Mouse (Mus musculus) layer of hippocampus, adult 2 months (tissue): Measurements from ENCODE around the gene Kctd20. TPM values are rescaled to one million over a fixed set of nuclear protein-coding genes. Genes with fewer than 3 reads are reported as not detected.

Experiments
- DNase-seq, 2 experiments: peaks; one replicate each; pipeline ENCODE4 v3.0.0; 2022; ENCODE audit warnings: low spot score in 2 of 2
- H3K27ac ChIP-seq: fragments of 200-600 bp; 2 replicates; pipeline ENCODE4 v1.8.1; 2022
- H3K4me3 ChIP-seq: fragments of 200-600 bp; 2 replicates; pipeline ENCODE4 v1.8.1; 2022; ENCODE audit warnings: mild to moderate bottlenecking
- CTCF ChIP-seq: fragments of 200-600 bp; conservative IDR thresholded peaks from 2 replicates; pipeline ENCODE4 v1.8.1; 2022; ENCODE audit warnings: antibody characterized with exemption, mild to moderate bottlenecking, moderate library complexity
- total RNA-seq, 2 experiments: library from RNA; stranded (reverse); gene quantifications; 2 replicates each; pipeline ENCODE4 v1.2.3; 2021

Kctd20 gene
- total RNA-seq, 2 experiments from 2014 or later = 58.7 to 64.4 TPM

DNA sequence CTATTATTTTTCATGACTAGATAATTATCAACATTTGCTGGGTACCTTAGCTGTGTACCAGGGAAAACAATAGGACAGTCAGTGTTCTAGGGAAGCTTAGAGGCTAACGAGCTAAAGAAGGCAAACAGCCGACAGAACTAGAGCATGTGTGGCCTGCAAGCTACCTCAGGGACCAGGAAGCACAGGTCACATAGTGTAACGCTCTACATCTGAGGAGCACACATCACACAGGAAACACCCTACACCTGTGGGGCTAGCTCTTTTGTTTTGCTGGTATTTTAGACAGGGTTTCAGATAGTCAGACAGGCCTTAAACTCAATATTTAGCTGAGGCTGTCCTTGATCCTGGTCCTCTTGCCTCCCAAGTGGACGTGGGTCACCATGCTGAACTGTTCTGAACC is 42.9 kb downstream of the Kctd20 start:
- no peak overlapping the region for H3K27ac ChIP-seq
- DNase-seq = no peak
- no peak for TF ChIP-seq CTCF
- H3K4me3 ChIP-seq = no peak overlapping the region

- H3K27ac ChIP-seq = no peak overlapping the region
- no peak overlapping the region for H3K4me3 ChIP-seq
- TF ChIP-seq CTCF = no peak
- DNase-seq = no peak
Measured at GRCm38 (mm10) chr17:29000465-29000864, 48.7 kb downstream of the Kctd20 start.

DNA sequence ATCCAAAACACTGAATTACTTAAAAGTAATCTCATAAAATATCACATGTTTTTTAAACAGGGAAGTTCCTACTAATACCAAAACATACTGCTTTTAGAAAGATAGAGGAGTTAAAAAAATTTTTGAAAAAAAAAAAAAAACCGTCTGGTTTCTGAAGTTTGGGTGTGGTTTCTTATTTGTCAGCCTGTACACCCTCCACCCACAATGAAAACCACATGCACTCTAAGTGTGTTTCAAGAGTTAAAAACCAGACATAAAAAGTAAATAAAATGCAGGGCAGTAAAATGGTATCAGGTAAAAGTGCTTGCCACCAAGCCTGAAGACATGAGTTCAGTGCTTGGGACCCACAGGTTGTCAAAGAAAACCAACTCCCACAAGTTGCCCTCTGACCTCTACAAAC is 52.0 kb downstream of the Kctd20 start:
- TF ChIP-seq CTCF = no peak
- H3K27ac ChIP-seq = no peak overlapping the region
- DNase-seq = no peak
- H3K4me3 ChIP-seq = no peak overlapping the region

DNA sequence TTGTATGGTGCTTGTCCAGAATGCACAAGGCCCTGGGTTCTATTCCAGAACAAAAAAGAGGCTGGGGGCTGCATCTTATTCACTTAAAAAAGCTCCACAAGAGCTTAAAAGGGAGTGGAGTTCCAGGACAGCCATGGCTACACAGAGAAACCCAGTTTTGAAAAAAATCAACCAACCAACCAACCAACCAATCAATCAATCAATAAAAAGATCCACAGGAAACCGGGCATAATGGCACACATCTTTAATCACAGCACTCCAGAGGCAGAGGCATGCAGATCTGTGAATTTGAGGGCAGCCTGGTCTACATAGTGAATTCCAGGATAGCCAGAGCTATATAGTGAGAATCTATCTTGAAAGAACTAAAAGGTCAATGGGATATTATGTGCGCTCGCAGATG is 53.3 kb downstream of the Kctd20 start:
- H3K27ac ChIP-seq = no peak overlapping the region
- no peak for DNase-seq
- no peak overlapping the region for H3K4me3 ChIP-seq
- no peak for TF ChIP-seq CTCF

DNA sequence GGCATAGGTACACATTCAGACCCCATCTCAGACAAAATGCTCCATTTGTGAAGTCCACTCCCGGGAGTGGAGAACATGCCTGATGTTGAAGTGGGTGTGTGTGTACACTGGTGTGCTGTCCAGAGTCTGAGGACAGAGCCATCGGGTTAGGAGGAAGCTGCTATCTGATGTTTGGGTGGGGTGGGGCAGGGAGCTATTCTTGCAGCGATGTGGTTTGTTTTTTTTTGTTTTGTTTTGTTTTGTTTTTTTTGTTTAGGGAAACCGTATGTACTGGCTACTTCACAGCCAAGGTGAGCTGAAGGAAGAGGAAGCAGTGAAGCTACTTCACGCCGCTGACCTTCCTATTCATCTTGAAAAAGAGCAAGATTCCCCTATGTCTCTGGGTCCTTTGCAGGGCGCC is 55.1 kb downstream of the Kctd20 start:
- TF ChIP-seq CTCF = no peak

GRCm38 (mm10) chr17:29007243-29007640 is 55.5 kb downstream of the Kctd20 start:
- no peak for TF ChIP-seq CTCF
- Histone ChIP-seq H3K27ac (peak overlapping the region; percentile 97), H3K4me3 (peak overlapping the region; percentile 77)
- peak in 1 of 2 experiments; percentile 9 for DNase-seq

More for the DNA sequence above, 55.1 kb downstream of the Kctd20 start:
- H3K27ac ChIP-seq = peak overlapping the region; percentile 97; the same call in 1 of the 2 replicates
- DNase-seq = no peak
- H3K4me3 ChIP-seq = peak overlapping the region; percentile 77

- H3K27ac ChIP-seq = peak within 1 kb of the TSS; percentile 97
- TF ChIP-seq CTCF = no peak
- peak; percentile 89 to 92 for DNase-seq
Measured at GRCm38 (mm10) chr17:29007641-29008325, 56.0 kb downstream of the Kctd20 start, which contains the start of gene Stk38. Gene Stk38, minus strand, starts transcription at chr17:29007995.

DNA sequence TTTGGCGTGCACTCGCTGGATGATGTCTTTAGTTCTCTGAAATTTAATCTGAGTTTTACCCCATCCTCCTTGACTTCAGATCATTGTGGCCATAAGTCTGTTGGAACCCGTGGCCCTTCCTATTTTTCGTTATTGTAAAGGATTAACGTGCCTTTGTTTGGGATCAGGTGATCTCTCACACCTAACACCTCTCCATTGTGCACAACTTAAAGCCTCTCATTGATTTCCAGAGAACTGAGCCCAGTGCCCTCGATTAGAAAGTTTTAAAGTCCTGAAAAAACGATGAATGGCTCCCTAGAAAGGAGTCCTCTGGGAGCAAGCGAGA is 56.5 kb downstream of the Kctd20 start:
- no peak for DNase-seq
- no peak for TF ChIP-seq CTCF
- Histone ChIP-seq H3K4me3 (peak overlapping the region; percentile 77), H3K27ac (peak overlapping the region; percentile 97)

More at GRCm38 (mm10) chr17:29007641-29008325, 56.0 kb downstream of the Kctd20 start, which contains the start of gene Stk38:
- peak within 1 kb of the TSS; percentile 77 for H3K4me3 ChIP-seq

DNA sequence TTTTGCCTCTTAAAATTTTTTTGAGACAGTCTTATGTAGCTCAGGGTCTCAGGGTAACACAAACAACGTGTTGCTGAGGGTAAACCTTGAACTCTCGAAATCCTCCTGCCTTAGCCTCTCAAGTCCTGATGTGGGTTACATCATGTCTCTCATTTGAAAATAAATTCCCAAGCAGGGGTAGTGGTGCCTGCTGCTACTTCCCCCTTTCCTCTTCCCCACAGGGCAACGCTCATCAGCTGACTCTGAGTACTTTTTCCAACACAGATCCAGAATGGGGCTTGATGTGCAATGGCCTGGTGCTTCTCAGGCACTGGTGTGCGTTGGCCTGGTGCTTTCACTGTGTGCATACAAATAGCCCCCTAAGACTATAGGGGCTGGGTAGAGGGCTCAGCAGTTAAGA is 57.4 kb downstream of the Kctd20 start:
- Histone ChIP-seq H3K27ac (no peak overlapping the region), H3K4me3 (no peak overlapping the region)
- DNase-seq = no peak
- TF ChIP-seq CTCF = no peak

- TF ChIP-seq CTCF = no peak
- H3K27ac ChIP-seq = no peak overlapping the region
- no peak overlapping the region for H3K4me3 ChIP-seq
- no peak for DNase-seq
Measured at GRCm38 (mm10) chr17:29014235-29014634, 62.5 kb downstream of the Kctd20 start.

DNA sequence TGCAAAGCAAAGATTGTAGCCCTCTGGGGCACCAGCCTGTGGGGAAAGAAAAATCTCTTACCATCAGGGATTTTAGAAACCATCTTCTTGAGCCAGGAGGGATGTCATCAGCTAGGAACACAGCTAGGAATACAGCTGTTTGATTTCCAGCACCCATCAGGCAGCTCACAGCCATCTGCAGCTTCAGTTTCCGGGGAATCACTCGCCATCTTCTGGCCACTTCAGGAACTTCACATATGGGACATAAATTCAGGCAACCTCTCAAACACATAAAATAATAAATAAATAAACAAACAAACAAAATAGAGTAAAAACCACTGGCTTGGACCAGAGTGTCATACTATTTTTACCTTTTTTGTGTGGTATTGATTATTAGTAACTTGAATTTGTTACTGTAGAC is 63.9 kb downstream of the Kctd20 start:
- no peak overlapping the region for H3K4me3 ChIP-seq
- peak in 1 of 2 experiments; percentile 29 for DNase-seq
- H3K27ac ChIP-seq = no peak overlapping the region
- peak; percentile 79 for TF ChIP-seq CTCF

DNA sequence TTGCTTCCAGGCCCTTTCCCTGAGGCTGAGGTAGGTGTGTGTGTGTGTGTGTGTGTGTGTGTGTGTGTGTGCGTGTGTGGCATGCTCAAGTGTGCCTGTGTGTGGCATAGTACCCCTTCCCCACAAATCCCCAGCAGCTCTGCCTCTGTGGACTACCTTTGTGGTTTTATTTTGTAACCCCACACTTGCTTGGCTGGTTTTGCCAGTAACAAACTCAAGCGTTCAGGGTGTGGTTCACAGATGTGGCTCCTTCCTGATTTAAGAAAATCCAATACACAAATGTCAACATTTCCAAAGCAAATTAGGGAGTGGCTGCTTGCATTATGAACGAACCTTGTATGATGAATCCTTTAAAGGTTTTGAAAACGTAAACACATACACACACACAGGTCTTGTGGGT is 65.0 kb downstream of the Kctd20 start:
- DNase-seq = no peak
- no peak for TF ChIP-seq CTCF
- H3K27ac ChIP-seq = no peak overlapping the region
- H3K4me3 ChIP-seq = no peak overlapping the region

- peak; percentile 40 for TF ChIP-seq CTCF
Measured at GRCm38 (mm10) chr17:29018292-29018984, 66.7 kb downstream of the Kctd20 start.

More at GRCm38 (mm10) chr17:29018292-29018984, 66.7 kb downstream of the Kctd20 start:
- DNase-seq = no peak
- H3K4me3 ChIP-seq = no peak overlapping the region
- H3K27ac ChIP-seq = no peak overlapping the region

Other genes starting within 250 kb of the Kctd20 start
- gene AC170998.1, start 225.9 kb upstream of the Kctd20 start, total RNA-seq = 1 to 10 TPM; 2.7 to 5.5 TPM
- gene Mapk13, start 182.7 kb upstream of the Kctd20 start, total RNA-seq = under 1 TPM; 0.59 to 0.66 TPM
- gene Brpf3, start 150.9 kb upstream of the Kctd20 start, total RNA-seq = 10 to 100 TPM; 43.4 to 44.8 TPM
- under 1 TPM; 0.49 to 0.56 TPM for gene Pnpla1, start 93.5 kb upstream of the Kctd20 start, total RNA-seq
- 1 to 10 TPM; 4.0 to 4.1 TPM for gene 4930539E08Rik, start 36.6 kb upstream of the Kctd20 start, total RNA-seq
- gene Pxt1, start 8.1 kb upstream of the Kctd20 start, total RNA-seq = not detected
- gene Stk38, start 56.0 kb downstream of the Kctd20 start, total RNA-seq = 10 to 100 TPM; 50.4 to 65.6 TPM
- gene Srsf3, start 80.7 kb downstream of the Kctd20 start, total RNA-seq = 100 to 1,000 TPM; 125 to 130 TPM
- gene Cdkn1a, start 139.0 kb downstream of the Kctd20 start, total RNA-seq = 10 to 100 TPM in 1 of 2 experiments, 1 to 10 TPM in 1; 8.2 to 14.5 TPM
- gene Rab44, start 162.2 kb downstream of the Kctd20 start, total RNA-seq = under 1 TPM in 1 of 2 experiments, not detected in 1; 0.17 TPM